22 mouse cellular contexts compared by ENCODE assay signal in genomic region chr5:45496042-45496441, GRCm38 (mm10). TPM values are rescaled to one million over a fixed set of nuclear protein-coding genes. Genes with fewer than 3 reads are reported as not detected.
DNase-seq lines count a peak whose midpoint lies in the region; ATAC-seq and TF ChIP-seq lines count a peak whose summit lies in the region.
"Had no signal": no experiment of that assay in that cellular context is flagged by ENCODE, and none has a peak within 500 bp of the region (broad histone marks: within the 10 kb centered on the region; RNA-seq: fewer than 3 reads in every experiment).

No protein-coding gene starts in this region.

- no peak overlapping the region for H3K4me3 ChIP-seq in kidney, adult 2 months (ENCODE audit: insufficient read depth, low read depth, low read length)
- H3K4me3 ChIP-seq in lung, postnatal 0 days (ENCODE audit: low read depth, low read length), result no peak overlapping the region
- no peak overlapping the region for H3K4me3 ChIP-seq in intestine, embryonic 16.5 days (ENCODE audit: low read length)
- H3K4me3 ChIP-seq in hindbrain, embryonic 10.5 days, result no peak overlapping the region
- H3K4me3 ChIP-seq in forebrain, embryonic 12.5 days (replicated peaks), result no peak overlapping the region
- H3K4me3 ChIP-seq: embryonic facial prominence, embryonic 12.5 days; heart, adult 2 months; heart, embryonic 12.5 days; hindbrain, embryonic 12.5 days had no signal

- TF ChIP-seq POLR2A in kidney, adult 2 months (IDR thresholded peaks at IDR 0.05; ENCODE audit: low read depth, low read length), result no peak

- no peak for TF ChIP-seq CTCF in kidney, adult 2 months (conservative IDR thresholded peaks at IDR 0.05; ENCODE audit: insufficient read depth, insufficient read length, low read depth, low read length)
- TF ChIP-seq CTCF in lung, postnatal 0 days (IDR thresholded peaks at IDR 0.05), result no peak

- no peak for ATAC-seq in lung, postnatal 0 days
- peak; percentile 24; the same call in 1 of the 2 replicates for ATAC-seq in intestine, embryonic 16.5 days
- ATAC-seq in forebrain, embryonic 12.5 days (ENCODE audit: low FRiP score), result no peak
- ATAC-seq: forebrain, embryonic 16.5 days; hindbrain, embryonic 16.5 days had no signal

- H3K27me3 ChIP-seq in kidney, adult 2 months (replicated peaks; ENCODE audit: control insufficient read depth, insufficient read depth, low read length), result no peaks in the 10 kb centered on the region
- no peaks in the 10 kb centered on the region for H3K27me3 ChIP-seq in lung, postnatal 0 days (replicated peaks; ENCODE audit: insufficient read depth, low read length)
- H3K27me3 ChIP-seq in intestine, embryonic 16.5 days (replicated peaks; ENCODE audit: control insufficient read depth, insufficient read depth, low read length), result no peaks in the 10 kb centered on the region
- H3K27me3 ChIP-seq in hindbrain, embryonic 10.5 days (ENCODE audit: insufficient read depth, poor library complexity, severe bottlenecking), result peaks cover 4% of the 10 kb centered on the region; the same call in 1 of the 2 replicates
- peaks cover 11% of the 10 kb centered on the region; the same call in 1 of the 2 replicates for H3K27me3 ChIP-seq in forebrain, embryonic 12.5 days
- H3K27me3 ChIP-seq: embryonic facial prominence, embryonic 12.5 days had no signal

- no peak overlapping the region for H3K9ac ChIP-seq in lung, postnatal 0 days (replicated peaks; ENCODE audit: low read depth)
- no peak overlapping the region for H3K9ac ChIP-seq in intestine, embryonic 16.5 days (ENCODE audit: low read depth, low read length)
- no peak overlapping the region for H3K9ac ChIP-seq in forebrain, embryonic 12.5 days
- H3K9ac ChIP-seq: embryonic facial prominence, embryonic 12.5 days; heart, embryonic 12.5 days; hindbrain, embryonic 12.5 days had no signal

- peaks cover 10% of the 10 kb centered on the region; the same call in 1 of the 2 replicates for H3K4me1 ChIP-seq in kidney, adult 2 months (ENCODE audit: control insufficient read depth, insufficient read depth, low read length)
- peaks cover 4% of the 10 kb centered on the region; the same call in 1 of the 2 replicates for H3K4me1 ChIP-seq in lung, postnatal 0 days (ENCODE audit: insufficient read depth, low read depth, low read length)
- peaks cover 13% of the 10 kb centered on the region for H3K4me1 ChIP-seq in intestine, embryonic 16.5 days (ENCODE audit: control insufficient read depth, insufficient read depth, low read length)
- H3K4me1 ChIP-seq in hindbrain, embryonic 10.5 days (replicated peaks), result peaks cover 23% of the 10 kb centered on the region
- peaks cover 13% of the 10 kb centered on the region for H3K4me1 ChIP-seq in forebrain, embryonic 12.5 days

- no peaks in the 10 kb centered on the region for H3K9me3 ChIP-seq in lung, postnatal 0 days (ENCODE audit: low read length)
- H3K9me3 ChIP-seq in intestine, embryonic 16.5 days (ENCODE audit: control insufficient read depth, low read length), result no peaks in the 10 kb centered on the region
- no peaks in the 10 kb centered on the region for H3K9me3 ChIP-seq in hindbrain, embryonic 10.5 days
- no peaks in the 10 kb centered on the region for H3K9me3 ChIP-seq in forebrain, embryonic 12.5 days
- H3K9me3 ChIP-seq: embryonic facial prominence, embryonic 12.5 days; heart, embryonic 12.5 days; hindbrain, embryonic 12.5 days had no signal

- no peak for TF ChIP-seq EP300 in lung, postnatal 0 days (IDR thresholded peaks at IDR 0.05)

- peak overlapping the region; percentile 35 for H3K27ac ChIP-seq in kidney, adult 2 months (ENCODE audit: insufficient read depth, low read depth, low read length)
- H3K27ac ChIP-seq in lung, postnatal 0 days (ENCODE audit: low read length), result peak overlapping the region; percentile 26; the same call in 1 of the 2 replicates
- H3K27ac ChIP-seq in intestine, embryonic 16.5 days (ENCODE audit: low read length), result peak overlapping the region; percentile 67
- H3K27ac ChIP-seq in hindbrain, embryonic 10.5 days, result no peak overlapping the region
- no peak overlapping the region for H3K27ac ChIP-seq in forebrain, embryonic 12.5 days
- H3K27ac ChIP-seq: embryonic facial prominence, embryonic 12.5 days; heart, adult 2 months; hindbrain, embryonic 12.5 days had no signal

- DNase-seq in kidney, adult 2 months, result peak; percentile 67
- no peak for DNase-seq in kidney, adult 8-10 months
- DNase-seq in lung, postnatal 0 days (ENCODE audit: low spot score), result no peak
- no peak for DNase-seq in lung, postnatal 4 days
- no peak for DNase-seq in hindbrain, embryonic 10.5 days (ENCODE audit: low spot score)
- DNase-seq: adrenal gland, postnatal 10 days; cerebellum, adult 11 months; cerebellum, adult 8-10 months; cerebellum, postnatal 14 days; embryo, embryonic 11 days; gastrocnemius, postnatal 10 days; heart, adult 2 months had no signal

- H3K4me2 ChIP-seq in lung, postnatal 0 days (replicated peaks; ENCODE audit: low read depth, low read length), result no peak overlapping the region
- H3K4me2 ChIP-seq in intestine, embryonic 16.5 days (ENCODE audit: low read depth, low read length), result peak overlapping the region; percentile 26; the same call in 1 of the 2 replicates
- H3K4me2 ChIP-seq in forebrain, embryonic 12.5 days, result no peak overlapping the region
- H3K4me2 ChIP-seq: embryonic facial prominence, embryonic 12.5 days; heart, embryonic 12.5 days; hindbrain, embryonic 12.5 days had no signal

- H3K36me3 ChIP-seq in kidney, adult 2 months (ENCODE audit: control insufficient read depth, insufficient read depth, low read length), result peaks cover 2% of the 10 kb centered on the region; the same call in 1 of the 2 replicates
- peaks cover 25% of the 10 kb centered on the region; the same call in 1 of the 2 replicates for H3K36me3 ChIP-seq in lung, postnatal 0 days (ENCODE audit: insufficient read depth, low read length)
- H3K36me3 ChIP-seq in intestine, embryonic 16.5 days (ENCODE audit: control insufficient read depth, insufficient read depth, low read length), result peaks cover 5% of the 10 kb centered on the region
- H3K36me3 ChIP-seq in hindbrain, embryonic 10.5 days, result peaks cover 58% of the 10 kb centered on the region
- peaks cover 41% of the 10 kb centered on the region for H3K36me3 ChIP-seq in forebrain, embryonic 12.5 days (replicated peaks)

RNA-seq across cellular contexts. Expression of gene Lap3, which starts 2.9 kb away (rescaled TPM):
- 93.2 and 96.5 TPM in 2 replicates for polyA plus RNA-seq in kidney, adult 2 months (2012; rRNA removed)
- polyA plus RNA-seq in lung, postnatal 0 days (2015; fragmentation: Nextera tagmentation; extraction: Ambion mirVana), result 48.7 and 60.8 TPM in 2 replicates
- 153 and 162 TPM in 2 replicates for polyA plus RNA-seq in intestine, embryonic 16.5 days (2015; fragmentation: Nextera tagmentation; extraction: Ambion mirVana)
- 82.3 and 103 TPM in 2 replicates for polyA plus RNA-seq in hindbrain, embryonic 10.5 days (2016; fragmentation: Nextera tagmentation; extraction: Ambion mirVana)
- 67.2 and 67.7 TPM in 2 replicates for polyA plus RNA-seq in forebrain, embryonic 12.5 days (2016; fragmentation: Nextera tagmentation; extraction: Ambion mirVana)

RNA-seq across cellular contexts. Expression of gene Med28, which starts 24.0 kb away (rescaled TPM):
- polyA plus RNA-seq in kidney, adult 2 months (2012; rRNA removed), result 173 and 194 TPM in 2 replicates
- polyA plus RNA-seq in lung, postnatal 0 days (2015; fragmentation: Nextera tagmentation; extraction: Ambion mirVana), result 182 and 185 TPM in 2 replicates
- polyA plus RNA-seq in intestine, embryonic 16.5 days (2015; fragmentation: Nextera tagmentation; extraction: Ambion mirVana), result 220 and 233 TPM in 2 replicates
- 295 and 341 TPM in 2 replicates for polyA plus RNA-seq in hindbrain, embryonic 10.5 days (2016; fragmentation: Nextera tagmentation; extraction: Ambion mirVana)
- polyA plus RNA-seq in forebrain, embryonic 12.5 days (2016; fragmentation: Nextera tagmentation; extraction: Ambion mirVana), result 285 and 297 TPM in 2 replicates

RNA-seq across cellular contexts. Expression of gene Clrn2, which starts 42.5 kb away (rescaled TPM):
- polyA plus RNA-seq in kidney, adult 2 months (2012; rRNA removed), result not detected in 2 replicates
- not detected in 2 replicates for polyA plus RNA-seq in lung, postnatal 0 days (2015; fragmentation: Nextera tagmentation; extraction: Ambion mirVana)
- not detected in 2 replicates for polyA plus RNA-seq in intestine, embryonic 16.5 days (2015; fragmentation: Nextera tagmentation; extraction: Ambion mirVana)
- polyA plus RNA-seq in hindbrain, embryonic 10.5 days (2016; fragmentation: Nextera tagmentation; extraction: Ambion mirVana), result 0.27 TPM in 1 of 2 replicates, not detected in the other
- not detected in 2 replicates for polyA plus RNA-seq in forebrain, embryonic 12.5 days (2016; fragmentation: Nextera tagmentation; extraction: Ambion mirVana)
- polyA plus RNA-seq: C2C12; embryonic facial prominence, embryonic 12.5 days; forebrain, embryonic 11.5 days; forebrain, embryonic 16.5 days; heart, adult 2 months; heart, embryonic 12.5 days; heart, embryonic 16.5 days had no signal

RNA-seq across cellular contexts. Expression of gene Qdpr, which starts 46.0 kb away (rescaled TPM):
- 415 and 434 TPM in 2 replicates for polyA plus RNA-seq in kidney, adult 2 months (2012; rRNA removed)
- 83.5 and 85.3 TPM in 2 replicates for polyA plus RNA-seq in lung, postnatal 0 days (2015; fragmentation: Nextera tagmentation; extraction: Ambion mirVana)
- 359 and 405 TPM in 2 replicates for polyA plus RNA-seq in intestine, embryonic 16.5 days (2015; fragmentation: Nextera tagmentation; extraction: Ambion mirVana)
- polyA plus RNA-seq in hindbrain, embryonic 10.5 days (2016; fragmentation: Nextera tagmentation; extraction: Ambion mirVana), result 123 and 130 TPM in 2 replicates
- polyA plus RNA-seq in forebrain, embryonic 12.5 days (2016; fragmentation: Nextera tagmentation; extraction: Ambion mirVana), result 102 TPM in 2 replicates

Comparison
In these comparisons a context has a peak if more than half of its experiments do, and no peak if none do; other contexts are left out.
1. H3K27ac ChIP-seq: peak in kidney, adult 2 months (single experiment), lung, postnatal 0 days (single experiment) and intestine, embryonic 16.5 days (single experiment); none in hindbrain, embryonic 10.5 days (single experiment) and forebrain, embryonic 12.5 days (single experiment).